Mouse (Mus musculus) layer of hippocampus, adult 18-20 months (tissue): ENCODE measurements around the gene Gstp1. TPM values are rescaled to one million over a fixed set of nuclear protein-coding genes. Genes with fewer than 3 reads are reported as not detected.

Source experiments
- DNase-seq, 2 experiments: peaks; one replicate each; pipeline ENCODE4 v3.0.0; 2022; ENCODE audit warnings: low spot score in 2 of 2
- total RNA-seq, 2 experiments: library from RNA; stranded (reverse); gene quantifications; 2 replicates each; pipeline ENCODE4 v1.2.3; 2021

Gstp1 gene
- total RNA-seq, 2 experiments from 2014 or later: 455 to 471 TPM

GRCm38 (mm10) chr19:4001752-4002151 lies 36.0 kb downstream of the Gstp1 start:
- no peak for DNase-seq

GRCm38 (mm10) chr19:4000949-4001525 lies 36.7 kb downstream of the Gstp1 start:
- no peak for DNase-seq

- peak; percentile 94 to 97 for DNase-seq
These were observed 37.5 kb downstream of the Gstp1 start, which contains the start of the genes Nudt8 and Gm49405 for GRCm38 (mm10) chr19:4000119-4000900. Gene Nudt8 (plus strand): TSS chr19:4000580. Gene Gm49405 (plus strand): TSS chr19:4000626.

GRCm38 (mm10) chr19:3999121-3999730 lies 38.6 kb downstream of the Gstp1 start:
- no peak for DNase-seq

GRCm38 (mm10) chr19:3998335-3998734 lies 39.5 kb downstream of the Gstp1 start:
- no peak for DNase-seq

- no peak for DNase-seq
These were observed 40.6 kb downstream of the Gstp1 start for GRCm38 (mm10) chr19:3997231-3997630.

- DNase-seq: no peak
These were observed 41.0 kb downstream of the Gstp1 start for GRCm38 (mm10) chr19:3996747-3997146.

GRCm38 (mm10) chr19:3996106-3996505 lies 41.7 kb downstream of the Gstp1 start:
- no peak for DNase-seq

GRCm38 (mm10) chr19:3995505-3995904 lies 42.3 kb downstream of the Gstp1 start:
- no peak for DNase-seq

- no peak for DNase-seq
These were observed 42.9 kb downstream of the Gstp1 start for GRCm38 (mm10) chr19:3994932-3995331.

- DNase-seq: no peak
These were observed 45.4 kb downstream of the Gstp1 start, which contains the start of gene Tbx10 for GRCm38 (mm10) chr19:3992416-3992815. Gene Tbx10 (plus strand): TSS chr19:3992752.

GRCm38 (mm10) chr19:3991966-3992365 lies 45.8 kb downstream of the Gstp1 start:
- DNase-seq: no peak

GRCm38 (mm10) chr19:3991562-3991961 lies 46.2 kb downstream of the Gstp1 start:
- DNase-seq: no peak

- DNase-seq: no peak
These were observed 47.0 kb downstream of the Gstp1 start for GRCm38 (mm10) chr19:3990804-3991203.

- DNase-seq: no peak
These were observed 49.0 kb downstream of the Gstp1 start for GRCm38 (mm10) chr19:3988750-3989149.

GRCm38 (mm10) chr19:3988066-3988465 lies 49.7 kb downstream of the Gstp1 start:
- no peak for DNase-seq

- DNase-seq: peak; percentile 53 to 71
These were observed 51.5 kb downstream of the Gstp1 start, which contains the start of gene Acy3 for GRCm38 (mm10) chr19:3986334-3986733. Gene Acy3 (plus strand): TSS chr19:3986570.

Other genes with a start within 250 kb of the Gstp1 start
- gene Chka, start 186.2 kb downstream of the Gstp1 start, total RNA-seq: 100 to 1,000 TPM in 1 of 2 experiments, 10 to 100 TPM in 1; 85.8 to 106 TPM
- gene Tcirg1, start 130.9 kb downstream of the Gstp1 start, total RNA-seq: 10 to 100 TPM; 17.4 to 20.6 TPM
- gene Ndufs8, start 125.2 kb downstream of the Gstp1 start, total RNA-seq: 100 to 1,000 TPM; 144 to 147 TPM
- 1 to 10 TPM; 3.2 to 3.5 TPM for gene Aldh3b1, start 108.2 kb downstream of the Gstp1 start, total RNA-seq
- gene Unc93b1, start 102.8 kb downstream of the Gstp1 start, total RNA-seq: 10 to 100 TPM; 13.6 to 15.9 TPM
- not detected for gene Aldh3b3, start 79.3 kb downstream of the Gstp1 start, total RNA-seq
- under 1 TPM; 0.53 to 0.99 TPM for gene Aldh3b2, start 65.7 kb downstream of the Gstp1 start, total RNA-seq
- gene Acy3, start 51.4 kb downstream of the Gstp1 start, total RNA-seq: 1 to 10 TPM; 2.1 to 2.6 TPM
- gene Tbx10, start 45.2 kb downstream of the Gstp1 start, total RNA-seq: not detected
- gene Nudt8, start 37.4 kb downstream of the Gstp1 start, total RNA-seq: 10 to 100 TPM in 1 of 2 experiments, 1 to 10 TPM in 1; 9.5 to 10.1 TPM
- 1 to 10 TPM in 1 of 2 experiments, under 1 TPM in 1; 0.97 to 1.3 TPM for gene Gm49405, start 37.4 kb downstream of the Gstp1 start, total RNA-seq
- gene Doc2g, start 34.7 kb downstream of the Gstp1 start, total RNA-seq: 1 to 10 TPM; 2.9 to 3.2 TPM
- gene Ndufv1, start 25.2 kb downstream of the Gstp1 start, total RNA-seq: 100 to 1,000 TPM; 257 TPM
- gene Gstp2, start 8.0 kb upstream of the Gstp1 start, total RNA-seq: 10 to 100 TPM; 44.0 to 76.5 TPM
- gene Gstp3, start 21.6 kb upstream of the Gstp1 start, total RNA-seq: not detected
- gene Cabp2, start 43.6 kb upstream of the Gstp1 start, total RNA-seq: not detected
- gene Cdk2ap2, start 59.2 kb upstream of the Gstp1 start, total RNA-seq: 10 to 100 TPM; 36.2 to 38.7 TPM
- gene Pitpnm1, start 62.0 kb upstream of the Gstp1 start, total RNA-seq: 100 to 1,000 TPM; 174 to 181 TPM
- gene Aip, start 87.9 kb upstream of the Gstp1 start, total RNA-seq: 100 to 1,000 TPM; 121 to 140 TPM
- gene Gpr152, start 101.8 kb upstream of the Gstp1 start, total RNA-seq: not detected
- under 1 TPM; 0.22 to 0.30 TPM for gene Cabp4, start 106.0 kb upstream of the Gstp1 start, total RNA-seq
- gene Coro1b, start 110.6 kb upstream of the Gstp1 start, total RNA-seq: 10 to 100 TPM; 77.0 to 97.3 TPM
- gene Ptprcap, start 115.6 kb upstream of the Gstp1 start, total RNA-seq: 1 to 10 TPM; 1.6 to 2.5 TPM
- gene Rps6kb2, start 125.4 kb upstream of the Gstp1 start, total RNA-seq: 10 to 100 TPM; 32.7 to 38.3 TPM
- gene Carns1, start 137.5 kb upstream of the Gstp1 start, total RNA-seq: 1 to 10 TPM; 6.3 to 7.1 TPM
- gene Tbc1d10c, start 153.3 kb upstream of the Gstp1 start, total RNA-seq: 1 to 10 TPM in 1 of 2 experiments, under 1 TPM in 1; 0.52 to 1.0 TPM
- 100 to 1,000 TPM; 268 TPM for gene Ppp1ca, start 154.1 kb upstream of the Gstp1 start, total RNA-seq
- gene Rad9a, start 163.7 kb upstream of the Gstp1 start, total RNA-seq: 1 to 10 TPM; 7.9 to 9.6 TPM
- under 1 TPM; 0.38 to 0.57 TPM for gene Clcf1, start 176.3 kb upstream of the Gstp1 start, total RNA-seq
- gene AC109138.7, start 176.4 kb upstream of the Gstp1 start, total RNA-seq: not detected
- 10 to 100 TPM; 14.4 to 16.5 TPM for gene Pold4, start 193.9 kb upstream of the Gstp1 start, total RNA-seq
- gene Ssh3, start 231.2 kb upstream of the Gstp1 start, total RNA-seq: 10 to 100 TPM; 49.5 to 49.6 TPM
- 10 to 100 TPM; 58.5 to 59.2 TPM for gene Ankrd13d, start 245.2 kb upstream of the Gstp1 start, total RNA-seq